Mouse (Mus musculus): Measurements from ENCODE around the gene Golph3.
A peak's percentile ranks its signal among the peaks of the same experiment; 100 is the strongest.
"Not testable (repeated sequence)": the region's sequence is repeated elsewhere in the genome, so short reads cannot be mapped to it uniquely, and the experiment has no call there.

Gene Golph3

GRCm38 (mm10) chr15:12357459-12357858 is 36.2 kb downstream of the Golph3 start:
- no peak for DNase-seq (ENCODE audit: low spot score in 2 of 2)

DNA sequence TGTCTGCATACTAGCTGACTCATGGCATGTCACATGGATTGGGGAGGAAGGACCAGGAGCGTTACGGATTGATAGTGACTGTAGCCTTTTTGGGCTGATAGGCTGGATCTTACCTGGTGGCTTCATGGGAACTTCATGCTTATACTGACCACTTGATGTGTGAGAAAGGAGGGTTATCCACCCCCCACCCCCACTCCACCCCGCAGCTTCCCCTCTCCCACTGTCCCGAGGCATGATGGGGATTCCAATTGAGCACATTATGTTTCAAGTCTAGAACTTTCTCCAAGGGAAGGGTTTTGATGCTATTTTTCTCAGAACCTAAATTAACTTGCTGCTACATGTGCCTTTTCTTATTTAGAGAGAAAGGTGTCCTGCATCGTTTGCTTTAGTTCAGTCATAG is 37.1 kb downstream of the Golph3 start:
- no peak for DNase-seq (ENCODE audit: low spot score in 2 of 2)

DNA sequence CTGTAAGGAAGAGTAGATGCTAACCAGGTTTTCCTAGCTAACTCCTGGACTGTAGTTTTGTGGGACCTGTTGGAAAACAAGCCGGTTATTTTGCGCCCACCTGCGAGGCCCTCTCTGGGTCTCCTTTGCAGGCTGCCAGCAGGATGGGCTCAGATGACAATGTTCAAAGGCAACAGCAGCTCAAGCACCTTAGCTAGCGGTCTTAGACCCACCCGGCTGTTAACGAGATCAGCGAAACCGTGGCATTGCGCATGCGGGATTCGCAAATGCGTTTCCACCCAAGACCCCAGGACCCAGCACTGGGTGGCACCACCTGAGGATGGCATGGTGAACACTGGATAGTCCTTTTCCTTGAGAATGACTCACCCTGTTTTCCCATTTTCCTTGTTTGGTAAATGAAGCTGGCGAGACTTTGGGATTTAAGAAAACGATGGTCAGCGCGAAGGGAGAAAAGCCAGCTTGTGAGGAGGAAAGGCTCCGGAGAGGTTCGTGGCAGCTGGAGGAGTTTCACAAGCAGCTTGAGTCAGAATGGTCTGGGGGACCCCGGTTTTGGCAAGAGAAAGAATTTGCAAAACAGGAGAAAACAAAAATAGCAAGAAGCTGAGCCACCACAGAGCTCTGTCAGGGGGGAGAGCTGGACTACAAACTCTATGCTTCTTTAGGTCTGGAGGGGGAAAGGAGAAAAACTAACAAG is 39.4 kb downstream of the Golph3 start:
- no peak for DNase-seq (ENCODE audit: low spot score in 2 of 2)

- no peak for DNase-seq (ENCODE audit: low spot score in 2 of 2)
Measured at GRCm38 (mm10) chr15:12362001-12362700, 40.9 kb downstream of the Golph3 start.

DNA sequence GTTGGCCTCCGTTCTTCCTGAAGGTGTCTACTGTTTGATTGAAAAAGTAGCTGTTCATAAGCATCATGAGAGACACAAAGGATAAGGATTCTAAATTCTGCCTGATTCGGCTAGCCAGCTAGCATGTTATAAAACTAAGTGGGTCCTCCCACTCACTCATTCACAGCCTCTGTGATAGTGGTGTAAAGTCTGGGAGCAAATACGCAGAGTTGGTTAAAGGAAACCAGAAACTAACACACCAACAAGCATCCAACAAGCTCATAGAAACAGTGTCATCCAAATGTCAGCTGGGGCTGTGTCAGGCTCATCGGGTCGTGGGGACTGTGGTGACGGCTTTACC is 41.4 kb downstream of the Golph3 start:
- DNase-seq (ENCODE audit: low spot score in 2 of 2) = no peak

DNA sequence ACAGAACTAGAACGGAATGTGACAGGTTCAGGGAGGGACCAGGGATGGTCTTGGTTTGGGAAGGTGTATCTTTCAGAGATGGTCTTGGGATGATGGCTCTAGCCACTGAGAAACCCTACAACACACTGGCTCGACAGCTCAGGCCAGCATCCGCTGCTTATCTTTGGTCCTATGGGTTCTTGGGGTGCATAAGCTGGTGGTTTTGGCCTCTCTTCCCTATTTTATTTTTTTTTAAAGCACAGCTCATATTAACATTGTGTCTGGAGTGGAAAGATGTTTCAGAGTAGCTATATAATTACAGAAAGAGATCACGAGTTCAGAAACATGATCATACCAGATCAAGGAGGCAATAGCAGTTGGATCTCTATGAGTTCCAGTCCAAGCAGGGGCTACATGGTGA is 42.8 kb downstream of the Golph3 start:
- no peak for DNase-seq (ENCODE audit: low spot score in 2 of 2)

- DNase-seq (ENCODE audit: low spot score in 2 of 2) = no peak
Measured at GRCm38 (mm10) chr15:12365416-12366071, 44.3 kb downstream of the Golph3 start.

DNA sequence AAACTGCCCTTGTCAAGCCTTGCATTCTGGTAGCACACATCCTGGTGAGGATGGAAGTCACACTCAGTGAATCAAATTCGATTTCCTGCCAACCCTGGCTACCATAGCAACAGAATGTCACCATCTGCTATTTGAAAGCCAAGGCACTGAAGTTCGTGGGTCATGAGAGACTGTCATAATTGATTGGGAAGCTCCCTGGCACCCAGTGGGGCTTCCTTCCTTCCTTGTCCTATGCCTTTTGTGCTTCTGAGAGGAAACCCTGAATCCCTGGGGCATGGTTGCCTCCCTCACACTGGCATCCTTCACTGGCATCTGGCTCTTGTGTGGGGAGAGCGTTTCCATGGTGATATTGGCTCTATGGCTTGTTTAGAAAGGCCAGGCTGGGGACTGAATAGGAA is 44.8 kb downstream of the Golph3 start:
- no peak for DNase-seq (ENCODE audit: low spot score in 2 of 2)

DNA sequence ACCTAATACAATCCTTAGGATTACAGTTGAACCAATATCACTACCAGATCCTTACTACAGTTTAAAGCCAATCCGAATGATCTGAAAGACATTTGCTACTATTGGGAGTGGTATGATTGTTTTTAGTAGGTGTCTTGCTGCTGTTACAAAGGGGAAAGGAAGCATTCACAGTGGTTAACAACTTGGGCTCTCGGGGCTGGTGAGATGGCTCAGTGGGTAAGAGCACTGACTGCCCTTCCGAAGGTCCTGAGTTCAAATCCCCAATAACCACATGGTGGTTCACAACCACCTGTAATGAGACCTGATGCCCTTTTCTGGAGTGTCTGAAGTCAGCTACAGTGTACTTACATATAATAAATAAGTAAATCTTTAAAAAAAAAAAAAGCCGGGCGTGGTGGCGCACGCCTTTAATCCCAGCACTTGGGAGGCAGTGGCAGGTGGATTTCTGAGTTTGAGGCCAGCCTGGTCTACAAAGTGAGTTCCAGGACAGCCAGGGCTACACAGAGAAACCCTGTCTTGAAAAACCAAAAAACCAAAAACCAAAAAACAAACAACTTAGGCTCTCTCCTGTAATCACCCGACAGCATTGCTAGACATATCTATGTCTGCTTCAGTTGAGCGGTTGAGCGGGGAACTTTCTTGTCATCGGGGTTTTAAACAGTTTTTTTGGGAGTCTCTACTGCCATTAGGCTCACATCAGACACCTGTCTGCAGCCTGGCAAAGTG is 45.5 kb downstream of the Golph3 start:
- not testable (repeated sequence) for DNase-seq (ENCODE audit: low spot score in 2 of 2)

DNA sequence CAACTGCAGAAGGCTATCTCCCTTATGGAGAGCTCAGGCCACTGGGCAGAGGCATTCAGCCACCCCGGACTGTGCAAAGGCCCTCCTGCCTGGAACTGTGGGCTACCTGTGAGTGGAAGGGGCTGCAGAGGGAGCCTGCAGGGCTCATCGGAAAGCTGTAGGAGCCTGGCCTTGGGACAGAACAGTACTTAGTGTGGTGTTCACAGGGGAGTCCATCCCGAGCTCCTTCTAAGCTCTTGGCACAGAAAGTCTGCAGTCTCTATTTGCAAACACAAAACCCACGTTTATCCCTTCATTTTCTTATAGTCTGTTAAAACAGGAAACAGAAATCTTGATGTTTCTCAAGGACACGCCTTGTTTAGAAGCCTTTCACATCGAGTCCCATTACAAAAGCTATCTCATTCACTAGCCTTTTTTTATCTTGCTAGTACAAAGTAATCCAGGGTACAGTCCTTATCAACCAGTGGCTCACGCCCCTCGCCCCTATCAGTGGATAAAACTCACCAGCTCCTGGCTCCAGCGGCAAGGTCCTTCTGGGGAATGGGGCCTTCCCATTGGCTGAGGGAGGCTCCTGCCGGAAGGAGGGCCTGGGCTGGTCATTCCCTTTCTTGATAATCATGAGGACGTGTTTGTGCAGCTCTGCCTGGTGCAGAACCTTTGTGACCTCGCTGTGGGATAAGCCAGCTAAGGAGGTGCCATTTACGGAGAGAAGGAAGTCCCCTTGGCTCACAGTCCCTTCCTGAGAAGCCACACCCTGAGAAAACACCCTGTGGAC is 46.2 kb downstream of the Golph3 start:
- DNase-seq (ENCODE audit: low spot score in 2 of 2) = peak; percentile 69

DNA sequence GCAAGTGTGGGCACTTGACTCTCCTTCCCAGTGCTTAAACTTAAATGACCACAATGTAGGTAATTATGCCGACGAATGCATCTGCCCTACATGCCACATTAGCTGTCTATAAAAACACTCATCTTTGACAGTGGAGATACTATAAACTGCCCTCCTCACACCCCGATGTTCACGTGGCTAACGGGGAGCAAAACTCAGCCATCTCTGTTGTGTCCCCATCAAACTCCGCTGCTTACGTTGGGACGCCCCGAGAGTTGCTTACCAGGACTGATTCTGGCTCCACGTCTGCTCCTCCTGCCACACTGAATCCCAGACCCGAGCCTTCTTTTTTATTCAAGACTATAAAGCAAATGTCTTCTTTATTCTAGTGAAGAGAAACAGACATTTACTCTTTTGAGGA is 47.1 kb downstream of the Golph3 start:
- no peak for DNase-seq (ENCODE audit: low spot score in 2 of 2)

- no peak for DNase-seq (ENCODE audit: low spot score in 2 of 2)
Measured at GRCm38 (mm10) chr15:12368850-12369249, 47.6 kb downstream of the Golph3 start.

DNA sequence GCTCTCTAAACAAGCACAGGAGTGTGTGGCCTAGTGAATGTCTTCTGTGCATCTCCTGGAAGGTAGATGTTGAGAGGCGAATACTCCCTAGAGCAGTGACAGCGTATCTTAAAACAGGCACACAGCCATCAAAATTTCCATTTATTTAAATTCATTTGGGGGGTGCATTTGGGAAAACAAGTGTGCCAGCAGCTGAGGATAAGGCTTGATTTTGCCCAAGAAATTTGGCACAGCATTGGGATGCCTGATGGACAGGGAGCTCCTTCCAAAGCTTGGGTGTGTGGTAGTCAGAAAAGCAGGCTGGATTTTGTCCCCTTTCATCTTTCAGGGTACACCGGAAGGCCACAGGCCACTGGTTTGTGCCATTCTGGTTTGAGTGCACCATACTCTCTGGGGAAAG is 48.8 kb downstream of the Golph3 start:
- no peak for DNase-seq (ENCODE audit: low spot score in 2 of 2)

DNA sequence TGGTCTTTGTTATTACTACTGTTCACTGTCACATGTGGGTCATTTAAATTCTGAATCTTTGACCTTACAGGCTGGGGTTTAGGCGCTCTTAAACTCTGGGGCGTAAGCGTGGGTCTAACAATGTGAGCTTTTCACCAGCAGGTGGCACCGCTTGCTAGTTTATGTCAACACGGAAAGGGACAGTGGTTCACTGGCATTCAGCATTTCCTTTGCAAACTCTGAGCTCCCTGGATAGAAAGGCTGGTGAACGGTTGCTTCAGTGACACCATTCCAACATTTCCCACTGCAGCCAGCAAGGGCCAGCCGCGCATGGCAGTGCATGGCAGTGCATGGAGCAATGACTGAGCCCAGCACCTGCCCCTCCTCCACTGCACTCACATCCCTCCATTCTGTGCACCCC is 49.9 kb downstream of the Golph3 start:
- peak; percentile 47 to 63 for DNase-seq (ENCODE audit: low spot score in 2 of 2)

- DNase-seq (ENCODE audit: low spot score in 2 of 2) = no peak
Measured at GRCm38 (mm10) chr15:12373496-12373895, 52.2 kb downstream of the Golph3 start.

GRCm38 (mm10) chr15:12373918-12374317 is 52.7 kb downstream of the Golph3 start:
- no peak for DNase-seq (ENCODE audit: low spot score in 2 of 2)

DNA sequence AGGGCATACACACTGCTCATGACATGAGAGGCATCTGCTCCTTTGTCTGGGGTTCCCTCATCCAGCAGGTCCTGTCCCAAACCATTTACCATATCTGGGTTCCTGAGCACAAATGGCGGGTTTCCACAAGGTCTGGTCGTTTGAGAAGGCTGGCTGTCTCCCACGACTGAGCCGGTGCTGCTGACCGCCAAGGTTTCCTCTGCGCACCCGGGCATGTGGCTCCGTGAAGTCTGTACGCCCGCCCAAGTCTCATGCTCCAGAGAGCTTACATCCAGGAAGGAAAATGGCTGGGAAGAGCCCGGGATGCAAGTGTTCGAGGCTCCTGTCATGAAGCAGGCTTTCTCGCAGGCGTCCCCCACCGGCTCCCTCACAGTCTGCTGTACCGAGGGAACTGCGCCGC is 53.7 kb downstream of the Golph3 start:
- DNase-seq (ENCODE audit: low spot score in 2 of 2) = no peak

DNA sequence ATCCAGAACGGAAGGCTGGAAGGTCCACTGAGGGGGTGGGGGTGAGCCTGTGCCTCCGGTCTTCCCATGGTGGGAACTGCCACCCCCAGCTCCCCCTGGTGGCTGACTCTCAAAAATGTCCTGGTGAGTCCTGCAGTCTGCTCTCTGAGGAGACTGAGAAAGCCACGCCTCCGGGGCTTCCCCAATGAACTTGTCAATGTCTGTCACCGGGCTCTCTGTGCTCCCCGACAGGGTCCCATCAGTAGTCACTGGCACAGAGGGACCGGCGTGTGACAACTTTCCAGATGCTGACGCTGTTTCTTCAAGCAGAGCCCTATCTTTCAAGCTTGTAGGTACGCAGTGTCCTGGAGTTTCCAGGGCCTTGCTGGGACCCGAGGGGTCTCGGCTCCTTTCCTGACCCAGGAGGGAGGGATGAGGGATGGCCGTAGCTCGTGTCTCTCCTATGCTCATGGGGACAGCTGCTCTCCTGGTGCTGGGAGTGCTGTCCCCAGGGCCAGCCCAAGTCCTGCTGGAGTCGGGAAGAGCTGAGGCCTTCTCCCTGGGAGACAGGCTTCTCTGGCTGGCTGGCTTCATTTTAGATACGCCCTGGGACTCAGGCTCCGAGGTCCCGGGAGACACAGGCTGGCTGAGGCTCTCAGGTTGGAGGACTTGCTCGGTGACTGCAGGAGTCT is 54.5 kb downstream of the Golph3 start:
- peak; percentile 88 to 89 for DNase-seq (ENCODE audit: low spot score in 2 of 2)

GRCm38 (mm10) chr15:12376491-12377069 is 55.3 kb downstream of the Golph3 start:
- no peak for DNase-seq (ENCODE audit: low spot score in 2 of 2)

GRCm38 (mm10) chr15:12377800-12378199 is 56.5 kb downstream of the Golph3 start:
- DNase-seq (ENCODE audit: low spot score in 2 of 2) = no peak

DNA sequence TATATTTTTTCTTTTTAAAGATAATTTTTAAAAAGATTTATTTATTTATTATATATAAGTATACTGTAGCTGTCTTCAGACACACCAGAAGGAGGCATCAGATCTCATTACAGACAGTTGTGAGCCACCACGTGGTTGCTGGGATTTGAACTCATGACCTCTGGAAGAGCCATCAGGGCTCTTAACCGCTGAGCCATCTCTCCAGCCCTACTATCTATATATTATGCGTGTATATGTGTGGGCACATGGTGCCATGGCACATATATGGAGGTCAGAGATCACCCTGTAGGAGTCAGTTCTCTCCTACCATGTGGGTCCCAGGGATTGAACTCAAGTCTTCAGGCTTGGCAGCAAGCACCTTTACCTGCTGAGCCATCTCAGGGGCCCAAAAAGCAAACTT is 58.8 kb downstream of the Golph3 start:
- no peak for DNase-seq (ENCODE audit: low spot score in 2 of 2)

Data from heart, adult 9 months (tissue).